Mouse (Mus musculus) 416B (cell line): ENCODE results near the gene Calm4.
"Not testable (repeated sequence)": the region's sequence is repeated elsewhere in the genome, so short reads cannot be mapped to it uniquely, and the experiment has no call there.

Source experiments
- DNase-seq: peaks from one replicate; pipeline ENCODE4 v3.0.0; 2011; ENCODE audit warnings: low read depth

The Calm4 gene

DNA sequence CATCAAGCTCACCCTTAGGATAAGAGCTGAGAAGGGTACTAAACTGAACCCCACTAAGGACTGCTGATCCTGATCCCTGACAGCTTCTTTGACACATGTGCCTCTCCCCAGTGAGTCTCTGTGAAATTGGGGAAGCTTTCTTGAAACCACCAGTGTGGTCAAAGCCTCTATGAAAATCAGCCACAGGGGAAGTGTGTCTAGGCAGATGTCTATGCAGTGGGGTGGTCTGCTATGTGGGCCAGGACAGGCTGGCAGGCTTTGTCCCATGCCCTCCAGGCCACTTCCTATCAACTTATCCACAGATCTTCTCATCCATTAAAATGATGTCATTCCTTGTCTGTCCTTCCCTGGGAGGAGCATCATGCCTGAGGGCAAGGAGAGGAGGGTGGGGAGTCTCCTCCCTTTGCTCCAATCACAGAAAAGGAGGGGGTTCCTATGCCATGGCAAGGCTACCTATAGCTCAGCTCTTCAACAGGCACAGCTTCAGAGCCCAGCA lies at the start of gene Calm4:
TSS of gene Calm4 (plus strand) at position 446 of the 496 bp plus-strand sequence.
- DNase-seq = peak; percentile 47

DNA sequence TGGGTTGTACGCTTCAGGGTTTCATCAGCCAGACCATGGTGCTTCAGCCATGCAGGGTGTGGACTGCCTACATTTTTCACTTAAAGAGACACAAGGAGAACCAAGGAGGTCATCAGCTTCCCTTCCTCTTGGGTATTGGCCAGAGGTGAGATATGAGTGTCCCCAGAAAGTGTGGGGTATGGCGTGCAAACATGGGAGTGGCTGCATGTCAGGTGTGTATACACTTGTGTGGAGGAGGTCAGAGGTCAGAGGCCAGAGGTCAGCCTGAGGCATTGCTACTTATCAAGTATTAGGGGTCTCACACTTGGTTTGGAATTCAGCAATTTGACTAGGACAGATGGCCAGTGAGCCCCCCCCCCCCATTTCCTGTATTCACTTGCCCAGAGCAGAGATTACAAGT lies 49.0 kb upstream of the Calm4 start:
- DNase-seq = no peak

DNA sequence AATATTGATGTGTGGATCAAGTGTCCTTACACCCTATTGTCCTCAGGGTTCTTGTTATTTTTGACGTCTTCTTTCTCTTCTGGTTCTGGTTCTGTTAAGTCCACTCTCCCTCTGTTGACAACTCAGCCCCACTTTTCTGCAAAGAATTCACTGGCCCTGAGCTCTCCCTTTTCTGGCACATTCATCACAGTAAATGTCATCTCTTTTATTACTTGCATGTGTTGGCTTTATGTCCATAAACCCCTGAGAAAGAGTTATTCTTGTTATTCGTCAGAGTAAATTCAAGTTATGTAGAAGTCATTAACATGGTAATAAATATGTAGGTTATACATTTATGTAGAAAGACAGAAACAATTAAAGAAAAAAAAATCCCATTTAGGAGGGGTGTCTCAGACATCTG lies 48.0 kb upstream of the Calm4 start:
- DNase-seq = no peak

DNA sequence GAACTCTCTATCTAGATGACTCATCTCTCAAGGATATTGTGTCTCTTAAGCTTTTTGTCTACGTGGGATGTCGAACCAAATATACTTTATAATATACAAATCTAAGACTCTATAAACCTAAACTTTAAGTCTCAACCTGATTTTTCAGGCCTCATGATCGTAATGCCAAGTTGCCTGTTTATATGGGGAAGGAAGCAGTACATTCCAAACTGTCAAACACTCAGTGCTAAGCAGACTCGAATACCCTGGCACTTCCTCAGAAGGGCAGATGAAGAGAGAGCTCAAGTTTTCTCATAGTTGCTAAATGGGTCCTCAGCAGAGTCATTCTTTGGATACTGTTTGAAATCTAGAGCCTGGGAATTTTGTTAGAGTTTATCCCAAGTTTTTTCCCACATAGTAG lies 40.9 kb upstream of the Calm4 start:
- DNase-seq = no peak

DNA sequence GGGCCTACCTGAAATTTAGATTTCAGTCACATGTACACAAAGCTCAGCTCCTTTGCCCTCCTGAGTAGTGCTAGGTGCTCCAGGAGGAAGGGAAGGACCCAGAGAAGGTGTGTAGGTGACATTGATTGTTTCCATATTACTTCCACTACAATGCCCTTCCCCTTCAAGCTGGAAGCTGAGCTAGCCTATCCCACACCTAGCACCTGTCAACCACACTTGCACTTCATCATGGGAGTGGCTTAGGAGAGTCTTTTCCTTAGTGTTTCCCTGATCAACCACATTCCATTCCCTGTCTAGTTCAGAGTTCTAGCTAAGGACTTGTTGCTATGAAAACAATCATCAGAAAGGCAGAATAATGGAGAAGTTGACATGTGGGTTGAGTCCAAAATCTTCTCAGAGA lies 38.8 kb upstream of the Calm4 start:
- no peak for DNase-seq

DNA sequence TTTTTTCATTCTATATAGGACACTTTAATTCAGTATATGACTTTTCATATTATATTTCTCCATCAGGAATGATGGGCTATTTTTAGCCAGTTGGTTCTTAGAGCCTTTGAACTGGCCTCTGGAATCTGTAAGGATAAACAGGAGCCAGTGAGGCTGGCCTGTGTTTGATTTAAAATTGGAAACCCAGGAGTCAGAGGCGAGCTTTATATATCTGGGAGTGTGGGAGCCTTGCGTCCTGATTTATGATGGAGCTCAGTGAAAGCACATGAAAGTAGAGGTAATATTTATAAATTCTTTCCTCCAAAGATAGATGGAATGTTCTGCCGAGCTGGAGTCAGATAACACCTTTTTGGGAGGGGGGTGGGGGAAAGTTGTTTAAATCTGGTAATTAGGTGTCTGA lies 38.2 kb upstream of the Calm4 start:
- no peak for DNase-seq

DNA sequence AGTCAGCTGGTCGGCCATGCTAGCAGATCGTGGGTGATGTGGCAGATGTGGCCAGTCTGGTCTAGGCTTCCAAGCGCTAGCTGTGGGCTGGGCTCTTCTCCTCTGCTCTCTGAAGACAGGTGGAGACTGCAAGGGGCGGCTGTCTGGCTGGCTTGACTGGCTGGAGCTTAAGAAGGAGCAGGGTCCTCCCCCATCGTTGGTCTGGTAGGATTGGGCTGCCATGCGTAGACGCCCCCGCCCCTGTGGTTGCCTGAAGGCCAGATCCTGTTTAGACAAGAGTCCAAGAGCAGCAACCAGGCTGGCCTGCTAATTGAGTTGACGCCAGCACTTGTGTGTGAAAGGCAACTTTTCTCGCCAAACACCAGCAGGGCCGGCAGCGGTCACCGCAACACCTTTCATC lies 33.4 kb upstream of the Calm4 start, which contains the start of gene Calml3:
TSS of gene Calml3 (minus strand) at position 131 of the 400 bp plus-strand sequence.
- DNase-seq = no peak

DNA sequence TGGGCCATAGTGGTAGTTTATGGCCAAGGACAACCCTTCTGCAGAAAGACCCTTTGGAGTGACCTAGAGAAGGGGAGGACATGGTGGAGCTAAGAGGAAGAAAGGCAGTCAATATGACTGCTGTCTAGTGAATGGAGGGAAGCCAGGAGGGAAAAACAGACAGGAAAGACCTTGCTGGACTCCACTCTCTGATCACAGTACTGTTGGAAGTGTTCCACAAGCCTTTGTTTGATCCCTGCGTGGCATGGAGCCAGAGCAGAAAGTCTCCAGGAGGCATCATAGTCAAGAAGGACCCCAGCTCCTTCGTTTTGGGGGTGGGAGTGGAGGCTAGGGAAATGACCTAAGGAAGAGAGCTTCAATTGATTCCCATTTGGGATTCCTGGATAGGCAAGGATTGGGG lies 32.4 kb upstream of the Calm4 start:
- DNase-seq = no peak

DNA sequence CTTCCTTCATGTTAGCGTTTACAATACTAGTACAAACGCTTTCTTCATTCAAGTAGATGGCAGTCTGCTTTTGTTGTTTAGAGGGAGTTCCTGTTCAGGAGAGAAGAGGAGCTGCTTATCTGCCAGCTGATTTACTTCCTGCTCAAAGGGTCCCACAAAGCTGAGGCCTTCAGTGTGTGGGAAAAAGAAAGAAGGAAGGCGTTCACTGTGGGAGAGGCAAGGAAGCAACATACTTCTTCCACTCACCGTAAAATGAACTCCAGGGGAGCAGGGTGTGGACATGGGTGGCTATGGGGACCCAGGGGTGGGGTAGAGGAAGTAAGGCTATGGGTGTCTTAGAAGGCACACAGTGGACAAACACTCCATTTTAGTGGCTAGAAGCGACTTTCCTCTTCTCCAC lies 31.9 kb upstream of the Calm4 start:
- no peak for DNase-seq

DNA sequence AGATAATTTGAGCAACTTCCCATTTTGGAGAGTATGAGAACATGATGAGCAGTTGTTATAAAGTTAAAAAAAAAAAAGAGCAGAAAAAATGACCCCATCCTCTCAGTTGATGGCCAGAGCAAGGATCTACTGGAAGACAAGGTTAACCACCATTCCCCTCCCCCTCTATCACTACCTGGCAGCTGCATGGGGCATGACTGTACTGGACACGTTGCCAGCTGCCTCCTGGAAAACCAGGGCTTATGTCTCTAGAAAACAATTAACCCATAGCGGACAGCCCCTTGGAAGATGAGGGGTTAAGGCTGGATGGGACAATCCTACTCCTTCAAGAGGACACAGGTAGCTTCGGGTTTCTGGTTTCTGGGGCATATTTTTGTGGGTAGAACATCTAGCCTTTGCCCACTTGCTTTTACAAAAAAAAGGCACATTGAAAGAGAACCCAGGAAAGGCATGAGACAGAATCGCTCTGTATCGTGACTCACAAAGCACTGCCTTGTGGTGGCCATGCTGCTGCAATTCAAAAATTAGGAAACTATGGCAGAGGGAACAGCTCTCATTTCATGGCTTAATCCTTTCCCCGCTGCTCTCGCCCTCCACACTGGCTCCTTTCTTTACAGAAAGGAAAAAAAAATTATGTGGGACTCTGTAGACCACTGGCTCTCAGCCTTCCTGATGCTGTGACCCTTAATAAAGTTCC lies 30.3 kb upstream of the Calm4 start:
- DNase-seq = no peak

DNA sequence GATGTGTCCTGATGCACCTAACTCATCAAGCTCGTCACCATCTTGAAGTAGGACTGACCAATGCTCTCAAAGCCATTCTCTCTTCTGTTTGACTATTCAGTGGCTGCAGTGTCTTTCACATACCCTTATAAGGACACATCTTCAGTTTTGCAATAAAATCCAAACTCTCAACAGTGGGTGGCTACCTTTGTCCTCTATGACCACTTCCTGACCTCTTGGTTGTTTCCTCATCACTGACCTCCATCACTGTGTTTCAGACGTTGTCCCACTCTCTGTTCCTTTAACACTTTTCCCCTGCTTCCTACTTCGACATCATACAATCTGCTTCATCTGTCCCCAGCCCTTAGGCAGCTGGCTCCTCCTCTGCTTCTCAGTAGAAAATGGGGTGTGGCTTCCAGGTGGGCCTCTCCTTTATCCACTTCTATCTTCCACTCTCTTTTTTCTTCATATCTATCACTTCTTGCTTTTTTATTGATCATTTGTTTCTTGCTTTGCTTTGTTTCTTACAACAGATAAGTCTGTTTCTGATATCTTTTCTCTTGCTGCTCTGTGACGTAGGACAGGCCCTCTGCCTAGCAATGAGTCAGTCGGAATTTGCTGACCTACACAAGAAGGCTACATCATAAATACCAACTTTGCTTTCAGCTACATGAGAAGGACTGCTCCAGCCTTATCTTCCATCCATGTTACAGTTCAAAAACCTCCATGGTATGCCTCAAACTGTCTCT lies 19.4 kb upstream of the Calm4 start:
- peak; percentile 44 for DNase-seq

DNA sequence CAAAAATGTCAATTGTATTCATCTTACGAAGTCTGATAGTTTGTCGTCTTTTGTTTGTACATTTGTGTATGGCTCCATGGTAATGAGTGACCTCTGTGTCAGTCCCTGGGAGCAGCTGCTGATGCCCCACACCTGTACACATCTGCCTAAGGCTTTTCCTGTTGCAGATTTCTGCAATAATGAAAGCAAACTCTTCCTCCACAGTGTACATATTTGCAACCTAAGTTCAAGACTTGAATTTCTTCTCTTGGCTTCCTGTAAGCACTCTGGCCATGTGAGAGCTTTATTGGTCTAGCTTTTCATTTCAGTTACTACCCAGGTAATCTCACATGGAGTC lies 18.8 kb upstream of the Calm4 start:
- no peak for DNase-seq

DNA sequence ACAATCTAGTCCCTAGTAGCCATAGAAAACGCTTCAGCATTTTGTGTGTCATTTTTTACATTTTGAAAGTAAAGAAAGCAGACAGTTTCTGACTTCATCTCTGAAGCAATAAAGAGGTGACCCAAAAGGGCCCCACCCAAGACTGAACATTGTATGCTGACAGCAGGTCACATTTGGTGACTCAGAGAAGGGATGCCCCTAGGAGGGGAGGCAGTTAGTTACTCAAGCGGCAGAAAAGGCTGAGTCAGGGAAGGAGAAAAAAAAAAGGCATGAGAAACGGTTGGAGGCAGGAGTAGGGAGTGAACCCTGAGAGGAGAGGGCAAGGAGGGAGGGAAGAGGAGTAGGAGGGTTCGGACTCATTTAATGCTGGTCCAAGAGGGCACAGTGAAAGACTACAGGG lies 15.5 kb upstream of the Calm4 start:
- peak; percentile 64 for DNase-seq

DNA sequence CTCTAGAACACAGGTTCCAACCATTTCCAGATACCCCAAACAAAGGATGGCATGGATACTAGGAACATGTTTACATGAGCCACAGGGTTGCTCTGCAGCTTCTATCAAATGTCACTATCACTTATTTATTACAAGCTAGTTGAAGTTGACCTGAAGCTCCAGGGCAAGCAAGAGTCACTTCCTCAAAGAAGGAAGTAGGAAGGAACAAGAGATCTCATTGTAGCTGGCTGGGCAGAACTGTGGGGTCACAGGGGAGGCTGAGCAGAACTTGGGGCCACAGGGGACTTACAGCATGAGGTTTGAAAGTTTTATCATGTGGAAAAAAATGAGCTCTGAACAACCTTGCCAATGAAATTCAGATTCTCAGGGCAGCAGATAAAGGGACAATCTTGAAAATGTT lies 11.8 kb upstream of the Calm4 start:
- DNase-seq = no peak

DNA sequence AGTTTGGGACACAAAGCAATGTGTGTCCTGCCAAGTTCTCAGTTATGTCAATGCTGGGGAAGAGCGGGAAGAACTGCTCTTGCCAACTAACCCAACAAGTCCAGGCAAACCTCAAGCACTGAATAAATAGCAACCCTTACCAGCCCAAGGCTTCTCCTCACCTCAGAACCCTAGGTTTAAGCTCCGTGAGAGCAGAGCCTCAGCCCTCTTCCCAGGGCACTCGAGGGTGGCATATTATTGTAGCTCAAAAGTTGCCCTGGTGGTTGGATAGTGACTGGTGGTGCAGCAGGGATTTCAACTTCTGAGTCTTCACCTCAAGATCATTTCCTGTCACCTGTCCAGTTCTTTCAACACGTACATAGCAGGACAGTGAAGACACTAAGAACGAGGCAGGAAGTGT lies 6.0 kb upstream of the Calm4 start:
- no peak for DNase-seq

DNA sequence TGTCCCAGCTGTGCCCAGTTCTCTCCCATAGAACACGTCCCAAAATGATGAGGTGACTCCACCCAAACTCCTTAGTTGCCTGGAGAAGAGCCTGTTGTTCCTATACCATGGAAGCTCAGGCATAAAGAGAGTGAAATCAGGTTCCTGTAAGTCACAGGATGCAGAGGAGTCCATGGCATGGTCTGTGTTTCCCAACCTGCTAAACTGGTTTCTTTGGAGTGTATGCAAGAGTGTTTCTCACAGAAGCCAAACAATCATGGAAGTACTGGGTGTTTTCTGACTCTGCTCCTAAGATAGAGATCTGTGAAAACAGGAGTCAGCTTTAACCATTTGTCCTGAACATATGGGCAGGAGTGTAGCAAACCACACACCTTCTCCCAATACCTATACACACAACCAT lies 5.6 kb upstream of the Calm4 start:
- no peak for DNase-seq

DNA sequence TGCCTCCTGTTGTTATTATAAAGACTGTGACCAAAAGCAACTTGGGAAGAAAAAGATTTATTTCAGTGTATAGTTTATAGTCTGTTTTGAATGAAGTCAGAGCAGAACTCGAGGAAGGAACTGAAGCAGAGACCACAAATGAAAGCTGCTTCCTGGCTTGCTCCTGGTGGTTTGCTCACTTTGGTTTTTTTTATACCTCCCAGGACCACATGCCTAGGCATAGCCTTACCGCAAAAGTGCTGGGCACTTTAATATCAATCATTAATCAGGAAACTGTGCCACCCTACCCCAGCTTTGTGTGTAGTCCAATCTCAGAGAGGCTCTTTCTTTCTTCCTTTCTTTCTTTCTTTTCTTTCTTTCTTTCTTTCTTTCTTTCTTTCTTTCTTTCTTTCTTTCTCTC lies 5.1 kb upstream of the Calm4 start:
- DNase-seq = peak; percentile 94

DNA sequence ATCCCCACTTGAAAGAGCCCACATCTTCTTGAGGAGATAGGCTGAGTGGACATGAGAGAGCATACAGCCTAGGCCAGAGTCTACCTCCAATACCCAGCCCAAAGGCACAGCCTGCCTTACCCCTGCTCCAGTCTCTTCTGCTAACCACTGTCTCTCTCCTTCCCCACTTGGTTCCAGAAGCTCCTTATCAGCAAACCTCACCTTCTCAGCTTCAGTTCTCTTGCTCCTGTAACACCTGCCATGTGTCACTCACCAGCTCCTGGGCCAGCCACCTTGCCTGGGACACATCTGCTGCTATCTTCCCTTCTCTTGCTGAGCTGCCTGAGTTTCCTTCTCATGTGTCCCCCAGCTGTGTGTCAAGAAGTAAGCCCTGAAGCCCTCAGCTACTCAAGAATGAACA lies 3.9 kb upstream of the Calm4 start:
- DNase-seq = not testable (repeated sequence)

DNA sequence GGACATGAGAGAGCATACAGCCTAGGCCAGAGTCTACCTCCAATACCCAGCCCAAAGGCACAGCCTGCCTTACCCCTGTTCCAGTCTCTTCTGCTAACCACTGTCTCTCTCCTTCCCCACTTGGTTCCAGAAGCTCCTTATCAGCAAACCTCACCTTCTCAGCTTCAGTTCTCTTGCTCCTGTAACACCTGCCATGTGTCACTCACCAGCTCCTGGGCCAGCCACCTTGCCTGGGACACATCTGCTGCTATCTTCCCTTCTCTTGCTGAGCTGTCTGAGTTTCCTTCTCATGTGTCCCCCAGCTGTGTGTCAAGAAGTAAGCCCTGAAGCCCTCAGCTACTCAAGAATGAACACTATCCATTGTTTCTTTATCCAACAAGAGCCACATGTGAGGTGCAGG lies 3.1 kb downstream of the Calm4 start:
- not testable (repeated sequence) for DNase-seq

DNA sequence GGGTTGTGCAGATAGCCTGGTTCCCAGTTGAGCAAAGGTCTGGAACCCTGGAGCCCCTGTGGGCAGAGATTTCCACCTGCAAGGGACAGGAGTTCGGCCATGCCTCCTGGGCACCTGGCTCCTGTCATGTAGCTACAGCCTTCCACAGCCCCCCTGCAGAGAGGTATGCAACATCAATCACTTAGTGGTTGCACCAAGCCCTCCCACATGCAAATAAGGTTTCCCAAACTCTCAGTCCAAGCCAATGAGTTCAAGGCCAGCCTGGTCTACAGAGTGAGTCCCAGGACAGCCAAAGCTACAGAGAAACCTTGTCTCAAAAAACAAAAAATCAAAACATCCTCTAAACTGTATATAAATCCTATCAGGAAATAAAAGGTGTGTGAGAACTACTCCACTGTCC lies 12.8 kb downstream of the Calm4 start:
- no peak for DNase-seq

DNA sequence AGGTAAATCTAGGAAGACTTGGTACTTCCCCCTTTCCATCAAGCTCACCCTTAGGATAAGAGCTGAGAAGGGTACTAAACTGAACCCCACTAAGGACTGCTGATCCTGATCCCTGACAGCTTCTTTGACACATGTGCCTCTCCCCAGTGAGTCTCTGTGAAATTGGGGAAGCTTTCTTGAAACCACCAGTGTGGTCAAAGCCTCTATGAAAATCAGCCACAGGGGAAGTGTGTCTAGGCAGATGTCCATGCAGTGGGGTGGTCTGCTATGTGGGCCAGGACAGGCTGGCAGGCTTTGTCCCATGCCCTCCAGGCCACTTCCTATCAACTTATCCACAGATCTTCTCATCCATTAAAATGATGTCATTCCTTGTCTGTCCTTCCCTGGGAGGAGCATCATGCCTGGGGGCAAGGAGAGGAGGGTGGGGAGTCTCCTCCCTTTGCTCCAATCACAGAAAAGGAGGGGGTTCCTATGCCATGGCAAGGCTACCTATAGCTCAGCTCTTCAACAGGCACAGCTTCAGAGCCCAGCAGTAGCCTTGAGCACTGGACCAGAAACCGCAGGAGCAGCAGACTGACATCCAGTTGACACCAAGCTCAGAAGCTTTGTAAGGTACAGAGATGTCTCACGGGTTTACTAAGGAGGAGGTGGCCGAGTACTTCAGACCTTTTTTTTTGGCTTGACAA lies 16.2 kb downstream of the Calm4 start, which contains the start of gene Calm5:
TSS of gene Calm5 (plus strand) at position 526 of the 686 bp plus-strand sequence.
- peak; percentile 32 for DNase-seq

DNA sequence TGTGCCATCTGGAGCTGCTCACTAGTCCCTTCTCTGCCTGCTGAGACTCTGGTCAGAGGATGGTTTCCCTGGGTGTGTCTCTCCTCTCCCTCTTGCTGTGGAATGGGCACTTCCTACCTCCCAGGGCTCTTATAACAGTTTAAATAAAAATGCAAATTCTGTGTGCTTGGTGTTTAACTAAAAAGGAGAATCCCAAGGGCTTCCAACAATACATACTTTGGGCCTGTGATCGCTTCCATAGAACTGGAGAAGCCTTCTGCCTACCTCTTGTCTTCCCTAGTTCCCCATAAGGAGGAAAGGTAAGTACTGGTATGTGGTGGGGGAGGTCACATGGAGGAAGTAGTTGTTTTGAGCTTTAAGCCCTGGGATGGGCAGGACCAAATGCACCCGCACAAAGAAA lies 17.3 kb downstream of the Calm4 start:
- no peak for DNase-seq

DNA sequence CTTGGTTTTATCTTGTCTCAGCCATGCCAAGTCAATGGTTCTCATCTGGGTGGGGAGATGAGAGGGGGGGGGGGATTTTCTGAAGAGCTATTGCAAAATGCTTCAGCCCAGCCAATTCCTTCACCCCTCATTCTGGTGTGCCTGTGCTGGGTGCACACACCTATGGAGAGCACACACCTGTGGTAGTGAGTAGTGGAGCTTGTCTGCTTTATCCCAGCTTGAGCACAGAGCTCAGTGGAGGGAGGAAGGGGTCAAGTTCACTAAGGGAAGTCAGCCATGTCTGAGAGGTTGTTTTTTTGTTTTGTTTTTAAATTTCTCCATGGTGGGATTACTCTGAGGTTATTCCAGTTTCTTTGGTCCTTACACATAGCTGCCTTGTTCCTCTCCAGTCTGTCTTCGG lies 18.7 kb downstream of the Calm4 start:
- no peak for DNase-seq
